Mouse (Mus musculus): ENCODE results near the gene Vwa3b.

GRCm38 (mm10) chr1:37222002-37222401, 195.6 kb downstream of the Vwa3b start:
- TF ChIP-seq MAFK (IDR thresholded peaks at IDR 0.05; ENCODE audit: insufficient read depth, low read depth, low read length) (no peak), HCFC1 (IDR thresholded peaks at IDR 0.05; ENCODE audit: borderline replicate concordance, insufficient read depth, low read length) (no peak), ZNF384 (IDR thresholded peaks at IDR 0.05; ENCODE audit: low read depth, low read length) (no peak), ZC3H11A (IDR thresholded peaks at IDR 0.05; ENCODE audit: borderline replicate concordance, low read depth, low read length) (no peak), CHD2 (IDR thresholded peaks at IDR 0.05; ENCODE audit: low read depth, low read length) (no peak)

Data from ES-E14 (cell line).